Mouse (Mus musculus) left cerebral cortex, postnatal 25 days (tissue): Measurements from ENCODE around the gene Dpp6. TPM values are rescaled to one million over a fixed set of nuclear protein-coding genes. Genes with fewer than 3 reads are reported as not detected.
A peak's percentile ranks its signal among the peaks of the same experiment; 100 is the strongest.

Source experiments
- DNase-seq, 2 experiments: peaks; one replicate each; pipeline ENCODE4 v3.0.0; 2022; ENCODE audit warnings: low spot score in 2 of 2, mixed read lengths in 1 of 2
- intact Hi-C: fragments of 180-260 bp; cut with DNase I; formaldehyde crosslinking; loops from one replicate; pipeline ENCODE4 v1.15.1; 2025
- total RNA-seq, 2 experiments: library from RNA; stranded (reverse); gene quantifications; 2 replicates each; pipeline ENCODE4 v1.2.3; 2021

Dpp6 gene
- total RNA-seq, 2 experiments from 2014 or later: 183 to 184 TPM

DNA sequence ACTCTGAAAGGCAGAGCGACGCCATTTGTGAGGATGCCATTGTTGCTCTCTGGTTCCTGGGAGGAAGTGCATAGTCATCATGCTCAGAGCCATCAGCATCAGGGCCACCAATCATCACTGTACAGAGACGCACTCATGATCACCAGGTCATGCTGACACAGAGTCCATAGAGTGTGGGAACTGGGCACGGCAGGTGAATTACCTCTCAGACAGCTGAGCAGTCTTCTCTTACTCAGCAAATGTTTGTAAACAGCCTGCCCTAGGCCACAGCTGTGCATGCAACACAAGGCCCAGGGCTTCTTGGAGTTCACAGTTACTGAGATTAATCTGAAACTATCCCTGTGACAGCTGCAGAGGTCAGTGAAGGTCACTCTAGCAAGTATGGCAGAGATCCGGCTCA lies 124.5 kb downstream of the Dpp6 start:
- no peak for DNase-seq
- intact Hi-C loops: no loop called here

- intact Hi-C loops: no loop called here
- DNase-seq: peak; percentile 30 to 87
Observed at GRCm38 (mm10) chr5:26945169-26945920, 128.3 kb downstream of the Dpp6 start.

DNA sequence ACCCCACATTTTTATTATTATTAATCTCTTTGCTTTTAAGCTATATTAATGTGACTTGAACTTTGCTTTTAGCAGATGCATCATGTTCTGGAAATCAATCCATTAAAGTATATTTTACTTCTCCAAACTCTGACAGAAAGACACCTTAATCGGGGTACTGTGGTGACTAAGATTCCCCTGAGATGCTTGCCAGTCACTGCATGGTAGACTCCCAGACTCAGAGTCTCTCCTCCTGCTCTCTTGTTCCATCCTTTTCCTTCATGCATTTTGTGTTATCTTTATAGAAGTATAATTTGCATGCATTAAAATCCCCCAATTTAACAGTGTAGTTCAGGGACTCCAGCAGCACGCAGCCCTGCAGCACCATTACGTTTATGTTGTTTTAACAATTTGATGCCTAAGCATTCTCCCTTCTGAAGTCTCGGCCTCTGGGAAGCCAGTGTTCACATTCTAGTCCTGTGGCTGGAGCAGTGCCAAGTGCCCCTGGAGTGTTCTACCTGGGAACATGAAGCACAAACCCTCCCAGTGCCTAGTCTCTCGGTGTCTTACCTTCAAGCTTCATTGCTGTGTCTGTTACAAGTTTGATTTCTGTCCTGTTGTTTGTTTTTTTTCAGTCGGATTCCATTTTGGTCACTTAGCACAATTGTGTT lies 153.1 kb downstream of the Dpp6 start:
- intact Hi-C loops: no loop called here
- no peak for DNase-seq

GRCm38 (mm10) chr5:26973166-26973565 lies 156.2 kb downstream of the Dpp6 start:
- DNase-seq: no peak
- intact Hi-C loops: no loop called here

DNA sequence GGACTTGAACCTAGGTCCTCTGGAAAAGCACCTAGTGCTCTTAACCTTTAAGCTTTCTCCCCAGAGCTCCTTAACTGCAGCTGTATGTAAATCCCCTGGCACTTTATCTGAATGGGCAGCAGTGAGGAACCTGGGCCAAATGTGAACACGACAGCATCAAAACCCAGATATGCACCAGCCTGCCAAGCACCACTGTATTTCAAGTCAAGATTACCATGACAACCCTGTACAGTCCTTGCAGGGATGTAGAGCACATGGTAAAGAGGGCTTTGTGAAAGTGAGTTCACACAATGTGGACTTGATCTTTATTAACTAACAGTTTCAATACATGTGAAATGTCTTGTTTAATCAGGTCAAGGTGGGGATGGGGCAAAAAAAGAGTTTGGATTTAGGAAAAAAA lies 162.3 kb downstream of the Dpp6 start:
- no peak for DNase-seq
- intact Hi-C loops: no loop called here

GRCm38 (mm10) chr5:26979755-26980154 lies 162.8 kb downstream of the Dpp6 start:
- intact Hi-C loops: no loop called here
- DNase-seq: no peak

DNA sequence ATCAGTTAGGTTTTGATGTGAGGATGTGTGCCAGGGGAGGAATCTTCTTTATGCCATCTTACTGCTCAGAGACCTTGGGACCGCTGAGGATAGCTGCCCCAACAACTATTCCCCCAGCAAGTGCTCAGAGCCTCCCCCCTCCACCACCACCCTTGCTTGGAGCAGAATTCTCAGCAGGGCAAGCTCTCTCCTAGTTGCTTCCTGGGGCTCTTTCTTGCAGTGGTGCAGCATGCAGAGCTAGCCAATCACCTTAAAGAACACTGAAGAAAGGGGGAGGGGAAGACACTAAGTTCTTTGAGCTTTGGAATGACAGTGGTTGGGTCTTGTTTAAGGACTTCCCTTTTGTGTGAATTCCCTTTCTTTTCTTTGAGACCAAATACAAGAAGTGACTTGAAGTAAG lies 168.1 kb downstream of the Dpp6 start:
- intact Hi-C loops: no loop called here
- no peak for DNase-seq

DNA sequence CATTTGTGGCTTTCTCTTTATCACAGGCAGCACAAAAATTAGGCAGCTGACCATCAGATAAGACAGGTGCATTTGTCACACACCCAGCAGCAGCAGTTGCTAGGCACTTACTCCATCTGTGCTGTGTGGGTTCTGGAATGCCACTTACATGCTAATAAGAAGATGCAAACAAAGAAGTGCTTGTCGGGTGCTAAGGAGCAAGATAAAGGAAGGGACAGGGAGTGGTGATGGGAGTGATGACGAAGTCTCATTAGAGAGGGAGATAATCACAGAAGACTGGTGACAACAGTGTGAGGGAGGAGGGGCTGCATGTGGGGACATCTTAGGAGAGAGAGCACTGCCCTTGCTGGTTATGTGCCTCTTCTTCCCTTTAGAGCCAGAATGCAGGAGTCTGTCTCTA lies 174.6 kb downstream of the Dpp6 start:
- intact Hi-C loops: no loop called here
- DNase-seq: peak in 1 of 2 experiments; percentile 4

- peak in 1 of 2 experiments; percentile 23 for DNase-seq
- intact Hi-C loops: no loop called here
Observed at GRCm38 (mm10) chr5:27003537-27003936, 186.5 kb downstream of the Dpp6 start.

DNA sequence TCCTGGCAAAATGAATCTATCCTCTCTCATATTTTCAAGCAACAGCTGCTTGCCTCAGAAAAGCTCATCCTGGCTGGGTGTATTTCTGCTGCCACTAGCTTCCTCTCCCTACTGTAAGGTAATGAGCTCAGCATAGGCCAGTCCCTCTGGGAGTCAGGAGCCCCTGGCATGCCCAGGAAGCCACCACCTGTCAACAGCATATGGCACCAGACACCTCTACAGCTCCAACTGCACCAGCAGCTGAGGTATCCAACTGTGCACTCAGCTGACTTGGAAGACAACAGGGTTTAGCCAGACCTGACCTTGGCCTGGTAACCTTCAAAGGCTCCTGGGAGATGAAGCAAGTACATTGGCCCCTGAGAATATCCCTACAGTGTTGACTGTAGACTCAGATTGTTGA lies 192.2 kb downstream of the Dpp6 start:
- DNase-seq: no peak
- intact Hi-C loops: no loop called here

GRCm38 (mm10) chr5:27010582-27010981 lies 193.6 kb downstream of the Dpp6 start:
- no peak for DNase-seq
- intact Hi-C loops: no loop called here

DNA sequence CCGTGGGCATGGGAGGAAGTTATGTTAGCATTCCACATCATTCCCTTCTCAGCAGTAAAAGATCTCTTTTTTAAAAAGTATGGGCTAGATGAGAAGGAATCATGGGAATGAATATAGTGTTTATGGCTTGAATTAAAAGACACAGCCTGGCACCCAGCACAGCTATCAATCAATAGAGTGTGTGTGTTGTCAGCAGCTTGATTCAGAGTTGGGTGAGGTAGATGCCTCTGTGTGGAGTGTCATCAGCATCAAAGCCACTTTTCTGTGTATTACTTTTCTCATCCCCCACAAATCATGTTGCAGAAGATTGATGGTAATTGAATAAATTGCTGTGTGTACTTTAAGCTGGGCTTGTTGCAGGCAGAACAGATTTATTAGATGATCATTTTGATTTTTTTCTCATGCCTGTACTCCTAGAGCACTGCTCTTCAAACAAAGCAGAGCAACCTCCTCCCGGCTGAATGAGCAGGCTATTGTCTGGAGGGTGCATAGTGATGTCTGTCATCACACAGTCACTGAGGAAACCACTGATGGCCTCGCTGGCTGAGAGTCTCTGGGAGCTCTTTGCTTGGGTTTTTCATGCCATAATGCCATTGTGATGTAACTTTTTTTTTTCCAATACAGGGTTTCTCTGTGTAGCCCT lies 201.4 kb downstream of the Dpp6 start:
- DNase-seq: no peak
- intact Hi-C loops: no loop called here

GRCm38 (mm10) chr5:27028611-27029010 lies 211.6 kb downstream of the Dpp6 start:
- intact Hi-C loops: no loop called here
- DNase-seq: no peak

- intact Hi-C loops: loop anchor here (2.0 to 10.0 kb wide), 2 partner anchors 127 to 1155 kb away; no protein-coding TSS in a partner anchor
- peak in 1 of 2 experiments; percentile 18 for DNase-seq
Observed at GRCm38 (mm10) chr5:27029784-27030183, 212.8 kb downstream of the Dpp6 start.

GRCm38 (mm10) chr5:27034858-27035257 lies 217.9 kb downstream of the Dpp6 start:
- intact Hi-C loops: loop anchor here (5.0 to 10.0 kb wide), 2 partner anchors 753 to 1160 kb away; no protein-coding TSS in a partner anchor
- peak in 1 of 2 experiments; percentile 42 for DNase-seq

- DNase-seq: no peak
- intact Hi-C loops: loop anchor here (5.0 to 10.0 kb wide), 2 partner anchors 753 to 1160 kb away; no protein-coding TSS in a partner anchor
Observed at GRCm38 (mm10) chr5:27035291-27035690, 218.3 kb downstream of the Dpp6 start.

DNA sequence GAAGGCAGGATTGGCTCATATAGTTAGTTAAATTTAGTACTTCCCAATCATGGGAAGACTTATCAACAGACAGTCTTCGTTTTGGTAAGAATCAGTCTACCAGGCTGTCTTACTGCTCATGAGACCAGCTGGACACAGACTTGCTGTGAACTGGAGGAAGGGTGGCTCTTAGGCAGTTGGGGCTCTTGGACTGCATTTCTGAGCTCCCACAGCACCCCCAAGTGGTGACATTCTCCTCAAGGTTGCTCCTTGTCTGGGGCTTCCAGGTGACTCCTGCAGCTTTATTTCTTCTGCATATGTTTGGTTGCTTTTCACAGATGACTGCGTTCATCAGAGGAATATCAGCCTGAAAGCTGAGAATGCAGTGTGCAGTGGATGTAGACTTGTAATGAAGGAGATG lies 218.9 kb downstream of the Dpp6 start:
- DNase-seq: peak; percentile 39 to 47
- intact Hi-C loops: loop anchor here (5.0 to 10.0 kb wide), 2 partner anchors 754 to 1161 kb away; no protein-coding TSS in a partner anchor

- intact Hi-C loops: loop anchor here (5.0 to 10.0 kb wide), 2 partner anchors 755 to 1163 kb away; no protein-coding TSS in a partner anchor
- no peak for DNase-seq
Observed at GRCm38 (mm10) chr5:27037796-27038195, 220.8 kb downstream of the Dpp6 start.

DNA sequence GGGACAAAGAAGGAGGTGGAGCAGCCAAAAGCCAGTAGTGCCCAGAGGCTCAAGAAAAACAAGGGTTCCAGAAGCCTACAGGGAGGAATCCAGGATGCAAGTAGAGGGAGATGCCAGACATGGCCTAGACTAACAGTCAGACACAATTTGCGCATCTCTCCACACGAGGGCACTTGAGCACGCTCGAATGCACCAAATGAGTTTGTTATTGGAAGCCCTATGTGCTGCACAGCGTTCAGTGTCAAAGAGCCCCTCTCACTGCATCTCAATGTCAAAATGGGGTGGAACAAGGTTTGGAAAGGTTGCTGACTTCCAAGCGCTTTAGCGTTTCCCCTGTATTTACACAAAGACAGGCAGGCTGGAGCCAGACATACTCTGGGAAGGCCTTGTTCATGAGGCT lies 231.2 kb downstream of the Dpp6 start:
- peak; percentile 77 to 87 for DNase-seq
- intact Hi-C loops: loop anchor here (2.0 kb wide), 1 partner anchor 567 kb away; no protein-coding TSS in a partner anchor

DNA sequence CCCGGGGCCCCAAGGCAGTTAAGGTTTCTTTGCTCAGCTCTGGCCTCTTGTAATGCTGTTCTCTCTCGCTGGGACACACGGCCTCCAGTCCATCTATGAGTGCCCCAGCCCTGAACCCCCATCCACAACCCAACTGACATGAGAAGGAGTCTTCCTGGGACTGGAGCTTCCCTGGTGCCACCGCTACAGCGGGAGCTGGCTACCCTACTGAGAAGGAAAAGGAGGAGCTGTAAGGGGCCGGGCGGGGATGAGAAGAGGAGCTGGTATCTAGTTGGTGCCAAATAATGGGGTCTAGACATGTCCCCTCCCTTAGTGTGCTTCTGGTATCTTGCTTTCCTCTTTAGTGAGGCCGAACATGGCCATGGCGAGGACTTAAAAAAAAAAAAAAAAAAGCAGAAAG lies 231.9 kb downstream of the Dpp6 start:
- intact Hi-C loops: loop anchor here (1.0 to 2.0 kb wide), 2 partner anchors 566 to 603 kb away; no protein-coding TSS in a partner anchor
- peak in 1 of 2 experiments; percentile 23 for DNase-seq
